Mouse (Mus musculus): Measurements from ENCODE around the gene Sel1l. TPM values are rescaled to one million over a fixed set of nuclear protein-coding genes. Genes with fewer than 3 reads are reported as not detected.

The Sel1l gene
- polyA plus RNA-seq, 1 experiment from 2014 or later, result 106 TPM

GRCm38 (mm10) chr12:91807761-91808160 is 41.2 kb downstream of the Sel1l start:
- H3K36me3 ChIP-seq, result peaks cover 62% of the 10 kb centered on the region
- ATAC-seq (ENCODE audit: low FRiP score), result no peak
- no peak overlapping the region for H3K4me3 ChIP-seq
- no peak overlapping the region for H3K4me2 ChIP-seq
- H3K4me1 ChIP-seq (replicated peaks), result no peaks in the 10 kb centered on the region
- 80% methylated on average over 6 of the region's 6 CpGs for WGBS
- H3K27ac ChIP-seq, result no peak overlapping the region
- H3K9me3 ChIP-seq, result no peaks in the 10 kb centered on the region
- H3K9ac ChIP-seq, result no peak overlapping the region
- no peaks in the 10 kb centered on the region for H3K27me3 ChIP-seq

GRCm38 (mm10) chr12:91807095-91807494 is 41.9 kb downstream of the Sel1l start:
- Histone ChIP-seq H3K4me1 (replicated peaks) (no peaks in the 10 kb centered on the region), H3K9me3 (no peaks in the 10 kb centered on the region), H3K27me3 (no peaks in the 10 kb centered on the region), H3K36me3 (peaks cover 55% of the 10 kb centered on the region), H3K27ac (no peak overlapping the region), H3K9ac (no peak overlapping the region), H3K4me3 (no peak overlapping the region), H3K4me2 (no peak overlapping the region)
- WGBS, result 96% methylated on average over 11 of the region's 11 CpGs
- no peak for ATAC-seq (ENCODE audit: low FRiP score)

GRCm38 (mm10) chr12:91804262-91804661 is 44.7 kb downstream of the Sel1l start:
- Histone ChIP-seq H3K9me3 (no peaks in the 10 kb centered on the region), H3K36me3 (peaks cover 28% of the 10 kb centered on the region), H3K9ac (no peak overlapping the region), H3K4me2 (no peak overlapping the region), H3K27me3 (no peaks in the 10 kb centered on the region), H3K4me3 (no peak overlapping the region), H3K27ac (no peak overlapping the region), H3K4me1 (replicated peaks) (no peaks in the 10 kb centered on the region)
- 82% methylated on average over 3 of the region's 3 CpGs for WGBS
- no peak for ATAC-seq (ENCODE audit: low FRiP score)

GRCm38 (mm10) chr12:91803207-91803932 is 45.6 kb downstream of the Sel1l start:
- H3K4me2 ChIP-seq, result no peak overlapping the region

GRCm38 (mm10) chr12:91802586-91803206 is 46.3 kb downstream of the Sel1l start:
- Histone ChIP-seq H3K4me1 (replicated peaks) (no peaks in the 10 kb centered on the region), H3K27ac (no peak overlapping the region), H3K4me2 (no peak overlapping the region), H3K4me3 (no peak overlapping the region), H3K9ac (no peak overlapping the region), H3K27me3 (no peaks in the 10 kb centered on the region), H3K9me3 (no peaks in the 10 kb centered on the region), H3K36me3 (peaks cover 13% of the 10 kb centered on the region)
- 86% methylated on average over 12 of the region's 12 CpGs for WGBS
- ATAC-seq (ENCODE audit: low FRiP score), result no peak

More at GRCm38 (mm10) chr12:91803207-91803932, 45.6 kb downstream of the Sel1l start:
- Histone ChIP-seq H3K4me1 (replicated peaks) (no peaks in the 10 kb centered on the region), H3K9me3 (no peaks in the 10 kb centered on the region), H3K9ac (no peak overlapping the region), H3K4me3 (no peak overlapping the region), H3K36me3 (peaks cover 19% of the 10 kb centered on the region), H3K27ac (no peak overlapping the region), H3K27me3 (no peaks in the 10 kb centered on the region)
- 88% methylated on average over 13 of the region's 13 CpGs for WGBS
- no peak for ATAC-seq (ENCODE audit: low FRiP score)

GRCm38 (mm10) chr12:91800861-91801385 is 48.0 kb downstream of the Sel1l start:
- Histone ChIP-seq H3K9ac (no peak overlapping the region), H3K4me3 (no peak overlapping the region), H3K9me3 (no peaks in the 10 kb centered on the region), H3K4me2 (no peak overlapping the region), H3K4me1 (replicated peaks) (no peaks in the 10 kb centered on the region), H3K27me3 (no peaks in the 10 kb centered on the region), H3K27ac (no peak overlapping the region), H3K36me3 (0 out of 2 replicates have a peak, but pooled peaks cover 2% of the 10 kb centered on the region)
- WGBS, result 61% methylated on average over 6 of the region's 6 CpGs
- no peak for ATAC-seq (ENCODE audit: low FRiP score)

GRCm38 (mm10) chr12:91799821-91800335 is 49.1 kb downstream of the Sel1l start:
- no peak overlapping the region for H3K9ac ChIP-seq
- no peaks in the 10 kb centered on the region for H3K4me1 ChIP-seq (replicated peaks)
- no peak overlapping the region for H3K4me3 ChIP-seq
- H3K36me3 ChIP-seq, result no peaks in the 10 kb centered on the region
- WGBS, result 81% methylated on average over 12 of the region's 12 CpGs
- H3K9me3 ChIP-seq, result no peaks in the 10 kb centered on the region
- H3K27me3 ChIP-seq, result no peaks in the 10 kb centered on the region
- ATAC-seq (ENCODE audit: low FRiP score), result no peak
- H3K4me2 ChIP-seq, result no peak overlapping the region
- no peak overlapping the region for H3K27ac ChIP-seq

GRCm38 (mm10) chr12:91799379-91799773 is 49.6 kb downstream of the Sel1l start:
- no peak overlapping the region for H3K4me2 ChIP-seq
- 20% methylated on average over 6 of the region's 6 CpGs for WGBS
- H3K9ac ChIP-seq, result no peak overlapping the region
- H3K36me3 ChIP-seq, result no peaks in the 10 kb centered on the region
- H3K4me3 ChIP-seq, result no peak overlapping the region
- no peaks in the 10 kb centered on the region for H3K9me3 ChIP-seq
- no peaks in the 10 kb centered on the region for H3K27me3 ChIP-seq
- no peak for ATAC-seq (ENCODE audit: low FRiP score)
- no peaks in the 10 kb centered on the region for H3K4me1 ChIP-seq (replicated peaks)
- no peak overlapping the region for H3K27ac ChIP-seq

GRCm38 (mm10) chr12:91798720-91799378 is 50.1 kb downstream of the Sel1l start:
- 86% methylated on average over 6 of the region's 6 CpGs for WGBS
- Histone ChIP-seq H3K9ac (no peak overlapping the region), H3K9me3 (no peaks in the 10 kb centered on the region), H3K4me3 (no peak overlapping the region), H3K27me3 (no peaks in the 10 kb centered on the region), H3K27ac (no peak overlapping the region), H3K36me3 (no peaks in the 10 kb centered on the region), H3K4me2 (no peak overlapping the region), H3K4me1 (replicated peaks) (no peaks in the 10 kb centered on the region)
- ATAC-seq (ENCODE audit: low FRiP score), result no peak

- no peaks in the 10 kb centered on the region for H3K27me3 ChIP-seq
- 71% methylated on average over 4 of the region's 4 CpGs for WGBS
- no peak overlapping the region for H3K4me3 ChIP-seq
- no peak overlapping the region for H3K4me2 ChIP-seq
- ATAC-seq (ENCODE audit: low FRiP score), result no peak
- no peaks in the 10 kb centered on the region for H3K4me1 ChIP-seq (replicated peaks)
- H3K9ac ChIP-seq, result no peak overlapping the region
- no peak overlapping the region for H3K27ac ChIP-seq
- H3K9me3 ChIP-seq, result no peaks in the 10 kb centered on the region
- H3K36me3 ChIP-seq, result no peaks in the 10 kb centered on the region
Observed at GRCm38 (mm10) chr12:91796774-91797173, 52.2 kb downstream of the Sel1l start.

GRCm38 (mm10) chr12:91793266-91793665 is 55.7 kb downstream of the Sel1l start:
- Histone ChIP-seq H3K4me3 (no peak overlapping the region), H3K9me3 (no peaks in the 10 kb centered on the region), H3K4me2 (no peak overlapping the region), H3K27me3 (no peaks in the 10 kb centered on the region), H3K36me3 (no peaks in the 10 kb centered on the region), H3K9ac (no peak overlapping the region), H3K4me1 (replicated peaks) (no peaks in the 10 kb centered on the region), H3K27ac (no peak overlapping the region)
- ATAC-seq (ENCODE audit: low FRiP score), result no peak
- WGBS, result 82% methylated on average over 8 of the region's 8 CpGs

GRCm38 (mm10) chr12:91791822-91792221 is 57.1 kb downstream of the Sel1l start:
- Histone ChIP-seq H3K4me2 (no peak overlapping the region), H3K27me3 (no peaks in the 10 kb centered on the region), H3K36me3 (no peaks in the 10 kb centered on the region), H3K9me3 (no peaks in the 10 kb centered on the region), H3K27ac (no peak overlapping the region), H3K9ac (no peak overlapping the region), H3K4me1 (replicated peaks) (no peaks in the 10 kb centered on the region), H3K4me3 (no peak overlapping the region)
- WGBS, result 88% methylated on average over 4 of the region's 4 CpGs
- no peak for ATAC-seq (ENCODE audit: low FRiP score)
